Mouse (Mus musculus) ES-Bruce4 (cell line): ENCODE data around the gene Traf3ip2.

Experiments
- CTCF ChIP-seq: IDR thresholded peaks from one replicate; pipeline ENCODE4 v1.8.1; 2011; ENCODE audit warnings: low read depth, low read length
- EP300 ChIP-seq: IDR thresholded peaks from 2 replicates; pipeline ENCODE4 v1.6.1; 2011; ENCODE audit warnings: low read depth, low read length; ENCODE audit not compliant: insufficient read depth
- POLR2A ChIP-seq: IDR thresholded peaks from one replicate; pipeline ENCODE4 v1.8.1; 2011; ENCODE audit warnings: low read length; ENCODE audit not compliant: insufficient read depth

- TF ChIP-seq POLR2A (no peak), CTCF (no peak), EP300 (no peak)
These were observed 46.2 kb downstream of the Traf3ip2 start for GRCm38 (mm10) chr10:39658901-39659410.
